Mouse (Mus musculus) midbrain, embryonic 12.5 days (tissue): ENCODE measurements around the gene Ppm1f. TPM values are rescaled to one million over a fixed set of nuclear protein-coding genes. Genes with fewer than 3 reads are reported as not detected.

Experiments used
- ATAC-seq: fragments of 200-750 bp; cut with Nextera tagmentation; 2 replicates; pipeline ENCODE4 v1.8.0; 2017; ENCODE audit warnings: low read depth, moderate TSS enrichment, moderate library complexity; ENCODE audit not compliant: low FRiP score
- H3K27ac ChIP-seq: fragments of 300-500 bp; sonication (generic); replicated peaks from 2 replicates; pipeline ENCODE4 v1.5.1; 2016; ENCODE audit warnings: mild to moderate bottlenecking
- H3K27me3 ChIP-seq: fragments of 300-500 bp; sonication (generic); 2 replicates; pipeline ENCODE4 v1.6.1; 2016; ENCODE audit warnings: mild to moderate bottlenecking
- H3K36me3 ChIP-seq: fragments of 300-500 bp; sonication (generic); 2 replicates; pipeline ENCODE4 v1.6.1; 2016
- H3K4me1 ChIP-seq: fragments of 300-500 bp; sonication (generic); 2 replicates; pipeline ENCODE4 v1.6.1; 2016
- H3K4me2 ChIP-seq: fragments of 300-500 bp; sonication (generic); replicated peaks from 2 replicates; pipeline ENCODE4 v1.6.1; 2016; ENCODE audit warnings: mild to moderate bottlenecking, moderate library complexity
- H3K4me3 ChIP-seq: fragments of 300-500 bp; sonication (generic); 2 replicates; pipeline ENCODE4 v1.5.1; 2016; ENCODE audit warnings: mild to moderate bottlenecking
- H3K9ac ChIP-seq: fragments of 300-500 bp; sonication (generic); replicated peaks from 2 replicates; pipeline ENCODE4 v1.6.1; 2016; ENCODE audit warnings: mild to moderate bottlenecking, moderate library complexity
- H3K9me3 ChIP-seq: fragments of 300-500 bp; sonication (generic); 2 replicates; pipeline ENCODE4 v1.6.1; 2016; ENCODE audit warnings: mild to moderate bottlenecking
- polyA plus RNA-seq: library from polyadenylated mRNA; unstranded; fragments of >200 nt; fragmentation: Nextera tagmentation; extraction: Ambion mirVana; gene quantifications from 2 replicates; pipeline ENCODE4 v1.2.1, GENCODE M21; 2016

Gene Ppm1f
- polyA plus RNA-seq, 1 experiment from 2014 or later: 33.3 TPM

DNA sequence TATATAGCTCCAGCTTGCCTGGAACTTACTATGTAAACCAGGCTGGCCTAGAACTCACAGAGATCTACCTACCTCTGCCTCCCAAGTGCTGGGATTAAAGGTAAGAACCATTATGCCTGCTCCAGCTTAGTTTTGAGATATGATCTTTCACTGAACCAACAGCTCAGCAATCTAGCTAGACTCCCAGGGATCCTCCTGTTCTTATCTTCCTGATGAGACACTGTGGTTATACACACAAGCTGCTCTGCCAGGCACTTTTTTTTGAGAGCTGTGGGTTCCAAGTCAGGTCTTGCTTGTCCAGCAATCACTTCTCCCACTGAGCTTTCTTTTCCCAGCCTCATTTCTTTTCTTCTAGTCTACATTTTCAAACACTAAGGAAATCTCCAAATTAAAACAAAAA, 70.0 kb downstream of the Ppm1f start:
- Histone ChIP-seq H3K4me1 (no peaks in the 10 kb centered on the region), H3K9ac (no peak overlapping the region), H3K4me2 (no peak overlapping the region), H3K9me3 (no peaks in the 10 kb centered on the region), H3K4me3 (no peak overlapping the region), H3K27ac (no peak overlapping the region), H3K27me3 (no peaks in the 10 kb centered on the region), H3K36me3 (no peaks in the 10 kb centered on the region)
- no peak for ATAC-seq

Other genes starting within 250 kb of the Ppm1f start
- not detected in 2 replicates for gene Olfr19, start 220.1 kb upstream of the Ppm1f start, polyA plus RNA-seq
- gene Spag6l, start 67.0 kb upstream of the Ppm1f start, polyA plus RNA-seq: 4.0 and 4.1 TPM in 2 replicates
- not detected in 2 replicates for gene Igll1, start 32.5 kb upstream of the Ppm1f start, polyA plus RNA-seq
- gene Top3b, start 25.7 kb upstream of the Ppm1f start, polyA plus RNA-seq: 70.1 and 74.8 TPM in 2 replicates
- gene Vpreb1, start 25.6 kb upstream of the Ppm1f start, polyA plus RNA-seq: 0.79 and 1.6 TPM in 2 replicates
- gene Mapk1, start 86.9 kb downstream of the Ppm1f start, polyA plus RNA-seq: 167 TPM in 2 replicates
- 128 and 129 TPM in 2 replicates for gene Ypel1, start 173.2 kb downstream of the Ppm1f start, polyA plus RNA-seq
- 154 and 164 TPM in 2 replicates for gene Ppil2, start 214.8 kb downstream of the Ppm1f start, polyA plus RNA-seq
- 71.6 and 73.8 TPM in 2 replicates for gene 2610318N02Rik, start 228.7 kb downstream of the Ppm1f start, polyA plus RNA-seq
- 58.6 and 58.8 TPM in 2 replicates for gene Sdf2l1, start 235.9 kb downstream of the Ppm1f start, polyA plus RNA-seq
- 9.6 and 10.0 TPM in 2 replicates for gene Ydjc, start 248.2 kb downstream of the Ppm1f start, polyA plus RNA-seq